Mouse (Mus musculus) limb, embryonic 14.5 days (tissue): ENCODE results near the gene Gadd45gip1. TPM values are rescaled to one million over a fixed set of nuclear protein-coding genes. Genes with fewer than 3 reads are reported as not detected.

Experiments used
- ATAC-seq: fragments of 200-750 bp; cut with Nextera tagmentation; 2 replicates; pipeline ENCODE4 v1.8.0; 2017; ENCODE audit warnings: low read depth, moderate number of reproducible peaks, moderate TSS enrichment; ENCODE audit not compliant: low FRiP score
- DNase-seq: peaks from one replicate; pipeline ENCODE4 v3.0.0-alpha.2; 2015; ENCODE audit warnings: low spot score
- H3K27ac ChIP-seq: fragments of 300-500 bp; sonication (generic); replicated peaks from 2 replicates; pipeline ENCODE4 v1.5.1; 2014; ENCODE audit warnings: low read depth, mild to moderate bottlenecking, low read length, moderate library complexity, mixed read lengths
- H3K27me3 ChIP-seq: fragments of 300-500 bp; sonication (generic); 2 replicates; pipeline ENCODE4 v1.6.1; 2014; ENCODE audit warnings: low read length, mixed read lengths; ENCODE audit not compliant: control insufficient read depth, insufficient read depth
- H3K36me3 ChIP-seq: fragments of 300-500 bp; sonication (generic); 2 replicates; pipeline ENCODE4 v1.6.1; 2014; ENCODE audit warnings: mild to moderate bottlenecking, low read length, moderate library complexity, mixed read lengths; ENCODE audit not compliant: control insufficient read depth, insufficient read depth
- H3K4me1 ChIP-seq: fragments of 300-500 bp; sonication (generic); 2 replicates; pipeline ENCODE4 v1.6.1; 2014; ENCODE audit warnings: antibody characterized with exemption, low read length, mixed read lengths; ENCODE audit not compliant: control insufficient read depth, insufficient read depth
- H3K4me2 ChIP-seq: fragments of 300-500 bp; sonication (generic); replicated peaks from 2 replicates; pipeline ENCODE4 v1.6.1; 2014; ENCODE audit warnings: low read depth, mild to moderate bottlenecking, low read length, moderate library complexity; ENCODE audit not compliant: severe bottlenecking
- H3K4me3 ChIP-seq: fragments of 300-500 bp; sonication (generic); replicated peaks from 2 replicates; pipeline ENCODE4 v1.5.1; 2014; ENCODE audit warnings: low read length
- H3K9ac ChIP-seq: fragments of 300-500 bp; sonication (generic); 2 replicates; pipeline ENCODE4 v1.6.1; 2014; ENCODE audit warnings: mild to moderate bottlenecking, low read depth, low read length, moderate library complexity; ENCODE audit not compliant: severe bottlenecking
- H3K9me3 ChIP-seq: fragments of 300-500 bp; sonication (generic); 2 replicates; pipeline ENCODE4 v1.6.1; 2016; ENCODE audit warnings: low read length; ENCODE audit not compliant: control insufficient read depth
- POLR2A ChIP-seq: fragments of 200-500 bp; IDR thresholded peaks from 2 replicates; pipeline ENCODE4 v1.8.0; 2012; ENCODE audit warnings: inconsistent platforms, mild to moderate bottlenecking, moderate library complexity, borderline replicate concordance; ENCODE audit not compliant: insufficient read depth, insufficient read length; ENCODE audit errors: extremely low read depth
- WGBS: fragments of 180-500 bp; shearing (Covaris S2); extraction: QIAGEN DNeasy Blood & Tissue Kit; methylation state at CpG from one replicate; pipeline ENCODE4 v1.1.7; 2014; 5-methylcytosine and 5-hydroxymethylcytosine counted together
- polyA plus RNA-seq, 2 experiments: library from polyadenylated mRNA; depleted of rRNA in 1 of 2; stranded (reverse) in 1 of 2; unstranded in 1 of 2; fragments of >200 nt; fragmentation: Nextera tagmentation in 1 of 2; extraction: Ambion mirVana in 1 of 2; gene quantifications; 2 replicates each; pipeline versions ENCODE4 v1.2.1 to v1.2.3; 2012 to 2014

Gene Gadd45gip1
- polyA plus RNA-seq, 2 experiments = 44.9 to 45.6 TPM

DNA sequence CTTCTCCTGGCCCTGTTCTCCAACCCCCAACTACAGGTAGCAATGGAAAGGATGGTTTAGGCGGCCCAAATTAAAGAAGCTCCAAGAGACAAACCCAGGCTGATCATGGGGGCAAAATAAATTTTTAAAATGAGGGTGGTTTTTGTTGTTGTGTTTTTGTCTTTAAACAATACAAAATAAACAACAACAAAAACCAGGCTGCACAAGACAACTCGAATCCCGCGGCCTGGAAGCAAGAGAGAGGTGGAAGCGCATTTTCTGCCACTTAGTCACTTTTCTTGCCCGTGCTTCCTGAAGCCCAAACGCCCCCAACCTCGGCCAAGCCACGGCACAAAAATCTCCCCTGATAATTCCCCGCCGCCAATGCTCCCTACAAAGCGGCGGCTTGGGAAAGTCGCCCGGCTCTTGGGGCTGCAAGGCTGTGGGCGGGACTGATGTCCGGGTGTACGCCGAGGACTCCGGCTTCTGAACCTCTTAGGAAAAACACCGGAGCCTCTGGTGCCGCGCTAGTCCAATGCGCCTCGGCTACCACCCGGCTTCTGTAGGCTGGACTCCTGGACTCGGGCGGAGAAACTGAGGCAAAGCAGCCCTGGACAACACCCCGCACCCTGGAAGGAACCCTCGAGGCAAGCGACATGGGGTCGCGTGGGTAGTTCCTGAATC, 47.3 kb upstream of the Gadd45gip1 start:
- DNase-seq (no peak), ATAC-seq (no peak)
- Histone ChIP-seq H3K4me1 (peaks cover 99% of the 10 kb centered on the region), H3K27ac (no peak overlapping the region), H3K27me3 (0 out of 2 replicates have a peak, but pooled peaks cover 24% of the 10 kb centered on the region), H3K9ac (peak overlapping the region; percentile 40; the same call in 1 of the 2 replicates), H3K4me3 (peak overlapping the region; percentile 25), H3K36me3 (peaks cover 14% of the 10 kb centered on the region; the same call in 1 of the 2 replicates), H3K9me3 (no peaks in the 10 kb centered on the region), H3K4me2 (peak overlapping the region; percentile 41)
- no peak for TF ChIP-seq POLR2A
- WGBS = 10% methylated on average over 33 of the region's 33 CpGs

GRCm38 (mm10) chr8:84784681-84785505, 46.4 kb upstream of the Gadd45gip1 start:
- peak overlapping the region; percentile 41 for H3K4me2 ChIP-seq
- peak overlapping the region; percentile 40 for H3K9ac ChIP-seq
- H3K9me3 ChIP-seq = no peaks in the 10 kb centered on the region
- TF ChIP-seq POLR2A = no peak
- ATAC-seq (no peak), DNase-seq (no peak)
- 0 out of 2 replicates have a peak, but pooled peaks cover 24% of the 10 kb centered on the region for H3K27me3 ChIP-seq
- H3K27ac ChIP-seq = no peak overlapping the region
- H3K4me1 ChIP-seq = peaks cover 99% of the 10 kb centered on the region
- H3K4me3 ChIP-seq = peak overlapping the region; percentile 25
- 8% methylated on average over 46 of the region's 48 CpGs for WGBS
- H3K36me3 ChIP-seq = peaks cover 14% of the 10 kb centered on the region; the same call in 1 of the 2 replicates

DNA sequence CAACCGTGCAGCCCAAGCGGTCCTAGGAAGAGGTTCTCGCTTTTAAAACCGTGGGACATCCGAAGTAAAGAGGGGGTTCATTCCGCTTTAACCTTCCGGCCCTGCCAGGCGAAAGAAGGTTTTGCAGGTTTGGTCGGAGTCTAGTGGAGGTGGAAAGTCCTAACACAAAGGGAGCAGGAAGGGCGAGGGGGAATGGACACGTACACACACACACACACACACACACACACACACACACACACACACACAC, 45.9 kb upstream of the Gadd45gip1 start:
- TF ChIP-seq POLR2A = no peak
- 0 out of 2 replicates have a peak, but pooled peaks cover 24% of the 10 kb centered on the region for H3K27me3 ChIP-seq
- DNase-seq (no peak), ATAC-seq (no peak)
- H3K36me3 ChIP-seq = peaks cover 14% of the 10 kb centered on the region; the same call in 1 of the 2 replicates
- no peak overlapping the region for H3K27ac ChIP-seq
- peak overlapping the region; percentile 41 for H3K4me2 ChIP-seq
- peak overlapping the region; percentile 25 for H3K4me3 ChIP-seq
- H3K9me3 ChIP-seq = no peaks in the 10 kb centered on the region
- WGBS = 23% methylated on average over 11 of the region's 11 CpGs
- H3K4me1 ChIP-seq = peaks cover 99% of the 10 kb centered on the region
- peak overlapping the region; percentile 38 for H3K9ac ChIP-seq

DNA sequence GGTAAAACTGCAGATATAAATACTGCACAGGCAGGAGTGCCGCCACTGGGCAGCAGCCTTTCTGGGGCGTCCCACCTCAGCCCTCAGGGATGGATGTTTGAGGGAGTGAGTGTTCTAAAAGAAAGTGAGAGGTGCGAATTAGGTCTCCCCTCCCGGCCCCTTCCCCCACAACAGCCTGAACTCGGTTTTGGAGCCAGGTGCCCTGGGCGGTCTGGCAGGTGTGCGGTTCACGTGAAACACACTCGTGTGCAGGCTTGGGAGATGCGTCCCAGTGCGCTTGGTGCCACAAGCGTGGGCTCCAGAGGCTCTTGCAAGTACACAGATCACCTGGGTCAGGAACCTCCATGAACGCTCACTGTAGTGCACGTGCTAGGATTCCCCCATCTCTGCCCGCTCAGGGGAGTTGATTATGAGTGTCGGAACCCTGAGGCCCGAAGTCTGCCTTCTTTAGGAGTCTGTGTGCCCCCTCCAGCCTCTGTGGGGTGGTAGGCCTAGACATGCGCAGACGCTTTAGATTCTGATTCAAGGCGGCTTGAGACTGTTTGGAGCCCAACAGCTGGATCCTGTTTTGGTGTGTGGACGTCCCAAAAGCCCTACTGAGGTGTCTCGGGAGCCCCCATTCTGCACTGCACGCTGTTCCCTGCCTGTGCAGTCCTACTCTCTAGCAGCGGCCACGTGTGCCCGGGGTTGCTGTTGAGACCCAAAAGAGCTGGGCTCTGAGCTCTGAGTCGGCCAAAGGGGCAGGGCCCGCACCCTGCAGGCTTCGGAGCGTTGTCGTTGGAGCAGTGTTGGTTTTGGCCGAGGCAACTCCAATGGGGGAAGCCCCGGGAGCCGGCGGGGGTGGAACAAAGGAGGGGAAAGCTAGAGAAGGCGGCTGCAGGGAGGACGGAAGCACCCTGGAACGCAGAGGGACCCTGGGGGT, 45.3 kb upstream of the Gadd45gip1 start:
- 0 out of 2 replicates have a peak, but pooled peaks cover 24% of the 10 kb centered on the region for H3K27me3 ChIP-seq
- ATAC-seq (0 out of 2 replicates have a peak, but pooled peaks have one; percentile 6), DNase-seq (no peak)
- peak overlapping the region; percentile 25 for H3K4me3 ChIP-seq
- H3K4me2 ChIP-seq = peak overlapping the region; percentile 41
- H3K27ac ChIP-seq = no peak overlapping the region
- no peaks in the 10 kb centered on the region for H3K9me3 ChIP-seq
- 11% methylated on average over 37 of the region's 38 CpGs for WGBS
- peaks cover 18% of the 10 kb centered on the region; the same call in 1 of the 2 replicates for H3K36me3 ChIP-seq
- no peak for TF ChIP-seq POLR2A
- H3K9ac ChIP-seq = peak overlapping the region; percentile 38
- peaks cover 100% of the 10 kb centered on the region for H3K4me1 ChIP-seq
